Mouse (Mus musculus) spleen, postnatal 36 days (tissue): ENCODE data around the gene Shisa7.
A peak's percentile ranks its signal among the peaks of the same experiment; 100 is the strongest.
"Not testable (repeated sequence)": the region's sequence is repeated elsewhere in the genome, so short reads cannot be mapped to it uniquely, and the experiment has no call there.

ENCODE experiments used
- DNase-seq, 2 experiments: peaks; one replicate each; pipeline ENCODE4 v3.0.0; 2022; ENCODE audit warnings: low spot score in 2 of 2, mixed read lengths in 1 of 2

Shisa7 gene

GRCm38 (mm10) chr7:4795767-4796433 lies 48.6 kb downstream of the Shisa7 start:
- peak; percentile 28 to 38 for DNase-seq

- DNase-seq: no peak
Measured at GRCm38 (mm10) chr7:4794631-4795168, 49.8 kb downstream of the Shisa7 start.

GRCm38 (mm10) chr7:4793674-4794073 lies 50.8 kb downstream of the Shisa7 start:
- DNase-seq: no peak

DNA sequence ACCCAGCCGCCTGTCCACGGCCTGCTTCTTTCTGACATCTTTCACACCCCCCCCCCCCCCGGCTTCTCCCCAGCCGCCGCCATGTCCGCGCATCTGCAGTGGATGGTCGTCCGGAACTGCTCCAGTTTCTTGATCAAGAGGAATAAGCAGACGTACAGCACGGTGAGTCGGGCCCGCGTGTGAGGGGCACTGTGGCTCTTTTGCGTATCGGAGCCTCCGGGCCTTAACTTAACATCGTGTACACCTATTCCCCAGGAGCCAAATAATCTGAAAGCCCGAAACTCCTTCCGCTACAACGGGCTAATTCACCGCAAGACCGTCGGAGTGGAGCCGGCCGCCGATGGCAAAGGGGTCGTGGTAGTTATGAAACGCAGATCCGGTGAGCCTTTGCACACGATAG lies 51.2 kb downstream of the Shisa7 start:
- DNase-seq: not testable (repeated sequence)

- peak; percentile 95 to 97 for DNase-seq
Measured at GRCm38 (mm10) chr7:4792278-4793212, 52.0 kb downstream of the Shisa7 start, which contains the start of gene Rpl28. Gene Rpl28 (plus strand): TSS chr7:4792874.

GRCm38 (mm10) chr7:4789436-4789935 lies 55.0 kb downstream of the Shisa7 start, which contains the start of gene Tmem238:
Gene Tmem238 (minus strand): TSS chr7:4789656.
- DNase-seq: peak; percentile 18 to 25

DNA sequence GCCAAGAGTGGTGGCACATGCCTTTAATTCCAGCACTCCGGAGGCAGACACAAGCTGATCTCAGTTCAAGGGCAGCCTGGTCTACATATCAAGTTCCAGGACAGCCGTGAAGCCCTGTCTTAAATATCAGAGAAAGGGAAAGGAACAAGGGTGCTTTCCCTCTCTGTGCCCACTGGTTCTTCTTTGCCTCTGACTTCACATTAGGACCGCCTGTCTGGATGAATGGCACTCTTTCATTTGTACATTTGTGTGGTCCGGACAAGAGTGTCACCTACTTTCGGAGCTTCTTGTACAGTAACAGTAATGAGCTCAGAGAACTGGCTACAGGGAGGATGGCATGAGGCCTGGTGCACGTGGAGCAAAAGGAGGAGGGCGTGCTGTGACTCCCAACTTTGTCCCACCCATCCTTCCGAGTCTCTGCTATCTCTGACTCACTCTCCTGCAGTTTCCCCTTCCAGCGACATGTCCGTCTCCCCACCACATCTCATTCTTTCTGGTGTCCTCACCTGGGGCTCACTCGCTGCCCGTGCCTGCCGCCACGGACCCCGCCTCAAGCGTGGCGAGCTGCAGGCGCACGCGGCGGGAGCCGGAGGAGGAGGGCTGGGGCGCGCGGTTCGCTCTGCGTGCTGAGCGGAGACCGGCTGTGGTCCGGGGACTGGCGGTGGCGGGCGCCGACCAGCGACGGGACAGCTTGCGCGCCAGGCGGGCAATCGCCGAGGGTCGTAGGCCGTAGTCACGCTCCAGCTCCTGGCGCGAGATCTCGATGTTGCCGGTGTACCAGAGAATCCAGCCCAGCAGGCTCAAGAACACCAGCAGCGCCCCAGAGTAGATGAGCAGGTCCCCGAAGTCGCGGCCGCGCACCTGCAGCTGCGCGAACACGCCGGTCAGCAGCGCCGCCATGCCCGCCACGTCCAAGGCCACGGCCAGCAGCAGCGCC lies 55.7 kb downstream of the Shisa7 start:
- peak; percentile 31 to 49 for DNase-seq

GRCm38 (mm10) chr7:4783667-4784268 lies 60.7 kb downstream of the Shisa7 start:
- no peak for DNase-seq

DNA sequence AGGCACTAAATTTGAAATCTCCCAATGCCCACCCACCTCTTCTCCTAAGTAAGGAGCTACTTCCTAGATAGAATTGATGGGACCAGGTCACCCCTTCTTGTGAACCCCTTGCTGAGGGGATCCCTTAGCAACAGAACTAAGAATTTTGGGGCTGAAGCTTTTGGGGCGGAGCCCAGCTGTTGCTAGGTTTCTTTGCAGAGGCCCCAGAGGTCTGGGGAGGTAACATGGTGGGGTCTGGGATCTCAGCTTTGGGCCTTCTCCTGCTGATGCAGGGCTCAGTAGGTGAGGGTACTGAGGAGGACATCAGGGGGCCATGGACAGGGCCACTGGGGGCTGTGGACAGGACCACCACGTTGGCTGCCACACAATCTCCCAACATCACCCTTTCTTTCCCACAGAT lies 61.7 kb downstream of the Shisa7 start, which contains the start of the genes Il11 and Tmem190:
Gene Il11 (minus strand): TSS at position 101 of the 400 bp plus-strand sequence.
Gene Tmem190 (plus strand): TSS at position 179 of the 400 bp plus-strand sequence.
- DNase-seq: no peak

DNA sequence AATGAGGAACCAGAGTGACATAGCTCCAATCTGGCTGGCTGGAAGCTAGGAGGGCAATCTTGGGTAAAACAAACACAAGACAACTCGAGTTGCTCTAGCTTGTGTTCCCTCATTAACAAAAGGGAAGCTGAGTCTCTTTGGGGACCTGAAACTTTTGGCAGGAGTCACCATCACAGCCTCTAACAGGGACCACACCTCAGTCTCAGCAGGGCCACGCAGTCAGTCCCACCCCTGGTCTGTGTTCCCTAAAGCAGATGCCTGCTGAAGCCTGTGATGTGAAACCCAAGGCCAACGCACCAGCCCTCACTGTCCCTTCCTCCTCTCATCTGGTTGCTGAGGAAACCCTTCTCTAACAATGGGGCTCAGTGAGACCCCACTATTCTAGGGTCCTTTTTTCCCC lies 62.4 kb downstream of the Shisa7 start:
- DNase-seq: no peak

DNA sequence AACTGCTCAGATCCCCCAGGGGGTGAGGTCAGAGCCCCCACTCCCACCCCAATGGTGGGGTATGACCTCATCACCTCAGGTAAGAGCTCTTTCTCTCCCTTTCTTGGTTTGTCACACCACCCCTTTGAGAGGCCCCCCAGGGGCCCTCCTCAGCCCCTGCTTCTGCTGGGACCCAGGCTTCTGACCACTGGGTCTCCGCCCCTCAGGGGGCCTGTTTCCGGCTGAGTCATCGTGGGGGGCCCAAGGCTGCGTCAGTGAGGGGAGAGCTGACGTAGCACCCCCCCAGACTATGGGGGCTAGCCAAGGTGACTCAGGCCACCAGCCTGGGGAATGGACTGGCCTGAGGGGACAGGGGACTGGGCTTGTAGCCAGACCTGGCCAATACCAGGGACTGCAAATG lies 64.6 kb downstream of the Shisa7 start:
- no peak for DNase-seq

GRCm38 (mm10) chr7:4777851-4778637 lies 66.5 kb downstream of the Shisa7 start:
- DNase-seq: no peak

DNA sequence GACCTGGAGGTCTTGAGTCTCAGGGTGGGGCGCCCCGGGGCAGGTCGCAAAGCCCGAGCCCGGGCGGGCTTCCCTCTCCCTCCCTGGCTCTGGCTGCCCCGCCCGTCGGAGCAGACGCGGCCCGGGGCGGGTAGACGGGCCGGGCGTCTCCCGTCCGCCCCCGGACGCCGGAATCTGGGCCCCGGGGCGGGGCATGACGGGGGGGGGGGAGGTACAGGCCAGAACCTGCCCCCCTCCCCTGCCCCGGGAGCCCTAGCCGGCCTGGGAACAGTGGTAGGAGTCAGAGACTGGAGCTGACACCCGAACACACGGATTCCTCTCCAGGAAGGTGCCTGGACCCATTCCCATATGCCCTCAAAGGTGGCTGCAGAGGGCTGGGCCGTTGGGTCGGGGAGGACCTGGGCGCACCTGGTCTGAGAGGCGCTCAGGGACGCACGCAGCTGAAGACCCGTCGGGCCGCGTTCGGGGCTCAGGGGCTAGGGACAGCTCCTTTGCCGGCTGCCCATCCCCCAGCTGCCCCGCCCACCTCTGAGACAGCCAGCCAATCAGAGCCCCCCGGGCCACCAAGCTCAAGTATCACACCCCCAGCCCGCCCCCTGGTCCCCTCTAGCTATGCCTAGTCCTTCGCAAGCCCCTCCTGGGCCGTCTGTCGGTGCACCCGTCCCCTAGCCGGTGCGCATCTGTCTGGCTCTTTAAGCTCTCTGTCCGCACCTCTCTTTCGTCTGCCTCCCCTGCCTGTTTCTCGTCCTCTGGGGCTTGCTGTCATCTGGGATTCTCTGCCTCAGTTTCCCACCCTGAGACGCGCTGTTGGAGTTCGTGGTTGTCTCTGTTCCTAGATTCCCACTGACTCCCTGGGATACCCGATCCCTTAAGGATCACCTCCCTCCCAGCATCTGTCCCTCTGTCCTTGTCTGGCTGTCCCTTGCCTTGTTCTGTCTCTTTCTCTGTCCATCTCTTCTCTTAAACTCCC lies 67.3 kb downstream of the Shisa7 start:
- no peak for DNase-seq

DNA sequence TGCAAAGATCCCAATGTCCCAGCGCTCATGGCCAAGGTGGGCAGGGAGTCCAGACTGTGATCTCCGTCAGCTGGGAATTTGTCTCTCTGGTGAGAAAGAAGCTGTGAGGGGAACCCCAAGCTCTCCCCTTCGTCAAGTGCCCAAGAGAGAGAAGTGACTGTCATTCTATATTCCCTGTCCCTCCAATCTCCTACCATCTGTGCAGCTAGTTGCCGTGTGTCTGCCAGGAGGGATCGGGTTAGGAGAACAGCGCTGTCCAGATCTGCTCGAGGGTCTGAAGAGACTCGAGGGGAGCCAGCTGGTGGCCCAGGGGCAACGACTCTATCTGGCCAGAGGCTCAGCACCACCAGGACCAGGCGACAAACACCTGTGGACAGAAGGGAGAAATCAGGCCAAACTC lies 68.4 kb downstream of the Shisa7 start:
- no peak for DNase-seq
